In genomic region chr7:142332741-142333140, GRCm38 (mm10) we compare ENCODE assay signal across 19 mouse cellular contexts. TPM values are rescaled to one million over a fixed set of nuclear protein-coding genes. Genes with fewer than 3 reads are reported as not detected.
DNase-seq lines count a peak whose midpoint lies in the region; ATAC-seq lines count a peak whose summit lies in the region.
"Not testable (repeated sequence)": the region's sequence is repeated elsewhere in the genome, so short reads cannot be mapped to it uniquely, and the experiment has no call there.
"Had no signal": no experiment of that assay in that cellular context is flagged by ENCODE, and none has a peak within 500 bp of the region (broad histone marks: within the 10 kb centered on the region; RNA-seq: fewer than 3 reads in every experiment).

No protein-coding gene starts in this region.

- not testable (repeated sequence) for H3K9ac ChIP-seq in embryonic facial prominence, embryonic 11.5 days (replicated peaks; ENCODE audit: low read length); embryonic facial prominence, embryonic 14.5 days (ENCODE audit: low read depth, low read length); heart, embryonic 13.5 days; limb, embryonic 13.5 days; stomach, embryonic 15.5 days

- not testable (repeated sequence) for H3K27me3 ChIP-seq in embryonic facial prominence, embryonic 11.5 days (ENCODE audit: control insufficient read depth, insufficient read depth, low read length); embryonic facial prominence, embryonic 14.5 days (replicated peaks; ENCODE audit: control insufficient read depth, insufficient read depth, low read length); heart, embryonic 10.5 days (ENCODE audit: insufficient read depth, poor library complexity, severe bottlenecking); heart, embryonic 13.5 days (replicated peaks); limb, embryonic 10.5 days (ENCODE audit: low read depth, poor library complexity, severe bottlenecking); limb, embryonic 13.5 days; stomach, embryonic 15.5 days (replicated peaks)

- not testable (repeated sequence) for H3K4me1 ChIP-seq in embryonic facial prominence, embryonic 11.5 days (ENCODE audit: control insufficient read depth, insufficient read depth, low read length); embryonic facial prominence, embryonic 14.5 days (ENCODE audit: control insufficient read depth, insufficient read depth, low read length)
- H3K4me1 ChIP-seq in heart, embryonic 10.5 days: peaks cover 62% of the 10 kb centered on the region
- peaks cover 43% of the 10 kb centered on the region for H3K4me1 ChIP-seq in heart, embryonic 13.5 days
- H3K4me1 ChIP-seq in limb, embryonic 10.5 days: peaks cover 52% of the 10 kb centered on the region
- peaks cover 21% of the 10 kb centered on the region for H3K4me1 ChIP-seq in limb, embryonic 13.5 days
- peaks cover 27% of the 10 kb centered on the region; the same call in 1 of the 2 replicates for H3K4me1 ChIP-seq in stomach, embryonic 15.5 days

- 0 out of 2 replicates have a peak, but pooled peaks have one; percentile 21 for ATAC-seq in embryonic facial prominence, embryonic 11.5 days (replicated peaks; ENCODE audit: insufficient number of reproducible peaks, low FRiP score, low TSS enrichment, low read depth)
- peak; percentile 42; the same call in 1 of the 2 replicates for ATAC-seq in embryonic facial prominence, embryonic 14.5 days (ENCODE audit: low read depth)
- ATAC-seq in heart, embryonic 13.5 days (ENCODE audit: extremely low read depth, insufficient number of reproducible peaks, low FRiP score, low TSS enrichment); limb, embryonic 13.5 days (ENCODE audit: low FRiP score, low read depth); stomach, embryonic 15.5 days (ENCODE audit: insufficient read depth, low FRiP score, low read depth): not testable (repeated sequence)

- H3K36me3 ChIP-seq in embryonic facial prominence, embryonic 11.5 days (replicated peaks; ENCODE audit: control insufficient read depth, insufficient read depth, low read depth, low read length); embryonic facial prominence, embryonic 14.5 days (ENCODE audit: control insufficient read depth, insufficient read depth, low read length); heart, embryonic 10.5 days; heart, embryonic 13.5 days; limb, embryonic 10.5 days; limb, embryonic 13.5 days; stomach, embryonic 15.5 days: not testable (repeated sequence)

- H3K27ac ChIP-seq in embryonic facial prominence, embryonic 11.5 days (replicated peaks; ENCODE audit: low read depth, low read length): 0 out of 2 replicates have a peak overlapping the region, but pooled peaks have one; percentile 56
- peak overlapping the region; percentile 72 for H3K27ac ChIP-seq in embryonic facial prominence, embryonic 14.5 days (replicated peaks; ENCODE audit: low read depth, low read length)
- peak overlapping the region; percentile 83 for H3K27ac ChIP-seq in heart, embryonic 10.5 days
- peak overlapping the region; percentile 44; the same call in 1 of the 2 replicates for H3K27ac ChIP-seq in heart, embryonic 13.5 days (replicated peaks)
- peak overlapping the region; percentile 74 for H3K27ac ChIP-seq in limb, embryonic 10.5 days
- H3K27ac ChIP-seq in limb, embryonic 13.5 days: peak overlapping the region; percentile 69; the same call in 1 of the 2 replicates
- H3K27ac ChIP-seq in stomach, embryonic 15.5 days: peak overlapping the region; percentile 54; the same call in 1 of the 2 replicates

- WGBS in embryonic facial prominence, embryonic 11.5 days: 31% methylated on average over 2 of the region's 9 CpGs
- WGBS in embryonic facial prominence, embryonic 14.5 days: 31% methylated on average over 2 of the region's 9 CpGs
- WGBS in heart, embryonic 10.5 days: 47% methylated on average over 5 of the region's 9 CpGs
- WGBS in heart, embryonic 13.5 days: 65% methylated on average over 4 of the region's 9 CpGs
- WGBS in limb, embryonic 10.5 days: 30% methylated on average over 5 of the region's 9 CpGs
- WGBS in limb, embryonic 13.5 days: 31% methylated on average over 5 of the region's 9 CpGs
- WGBS in stomach, embryonic 15.5 days: 63% methylated on average over 6 of the region's 9 CpGs

- not testable (repeated sequence) for H3K4me2 ChIP-seq in embryonic facial prominence, embryonic 11.5 days (ENCODE audit: low read depth, low read length); embryonic facial prominence, embryonic 14.5 days (ENCODE audit: low read depth, low read length); heart, embryonic 13.5 days; limb, embryonic 13.5 days (replicated peaks); stomach, embryonic 15.5 days

- H3K4me3 ChIP-seq in embryonic facial prominence, embryonic 11.5 days (ENCODE audit: low read depth, low read length); embryonic facial prominence, embryonic 14.5 days (ENCODE audit: low read depth, low read length); heart, embryonic 10.5 days; heart, embryonic 13.5 days; limb, embryonic 10.5 days; limb, embryonic 13.5 days; stomach, embryonic 15.5 days (replicated peaks): not testable (repeated sequence)

- not testable (repeated sequence) for H3K9me3 ChIP-seq in embryonic facial prominence, embryonic 11.5 days (replicated peaks; ENCODE audit: control insufficient read depth, low read length); embryonic facial prominence, embryonic 14.5 days (ENCODE audit: control insufficient read depth, low read length); heart, embryonic 10.5 days; heart, embryonic 13.5 days; limb, embryonic 10.5 days (replicated peaks); limb, embryonic 13.5 days; stomach, embryonic 15.5 days

- DNase-seq in embryonic facial prominence, embryonic 11.5 days (ENCODE audit: low spot score); embryonic facial prominence, embryonic 14.5 days (ENCODE audit: low spot score); heart, embryonic 10.5 days (ENCODE audit: low spot score); limb, embryonic 10.5 days (ENCODE audit: low spot score): not testable (repeated sequence)

RNA-seq across cellular contexts. Expression of gene Krtap5-4, which starts 29.4 kb away (rescaled TPM):
- 0.20 TPM in 1 of 2 replicates, not detected in the other for polyA plus RNA-seq in embryonic facial prominence, embryonic 11.5 days (2014; fragmentation: Nextera tagmentation; extraction: Ambion mirVana)
- polyA plus RNA-seq in embryonic facial prominence, embryonic 14.5 days (2014; fragmentation: Nextera tagmentation; extraction: Ambion mirVana): not detected in 2 replicates
- 0.34 TPM in 1 of 2 replicates, not detected in the other for polyA plus RNA-seq in heart, embryonic 10.5 days (2016; fragmentation: Nextera tagmentation; extraction: Ambion mirVana)
- not detected in 2 replicates for polyA plus RNA-seq in heart, embryonic 13.5 days (2015; fragmentation: Nextera tagmentation; extraction: Ambion mirVana)
- not detected in 2 replicates for polyA plus RNA-seq in limb, embryonic 10.5 days (2016; fragmentation: Nextera tagmentation; extraction: Ambion mirVana)
- polyA plus RNA-seq in limb, embryonic 13.5 days (2015; fragmentation: Nextera tagmentation; extraction: Ambion mirVana): not detected in 2 replicates
- not detected in 2 replicates for polyA plus RNA-seq in stomach, embryonic 15.5 days (2015; fragmentation: Nextera tagmentation; extraction: Ambion mirVana)
- polyA plus RNA-seq: forebrain, embryonic 11.5 days; forebrain, embryonic 14.5 days; forebrain, postnatal 0 days; frontal cortex, adult 2 months; G1E; hindbrain, embryonic 11.5 days; hindbrain, embryonic 14.5 days; hindbrain, postnatal 0 days; inflammation-experienced regulatory T-cells, adult 6 months; intestine, postnatal 0 days; Patski had no signal

RNA-seq across cellular contexts. Expression of gene Krtap5-1, which starts 35.8 kb away (rescaled TPM):
- not detected in 2 replicates for polyA plus RNA-seq in embryonic facial prominence, embryonic 11.5 days (2014; fragmentation: Nextera tagmentation; extraction: Ambion mirVana)
- not detected in 2 replicates for polyA plus RNA-seq in embryonic facial prominence, embryonic 14.5 days (2014; fragmentation: Nextera tagmentation; extraction: Ambion mirVana)
- not detected in 2 replicates for polyA plus RNA-seq in heart, embryonic 10.5 days (2016; fragmentation: Nextera tagmentation; extraction: Ambion mirVana)
- not detected in 2 replicates for polyA plus RNA-seq in heart, embryonic 13.5 days (2015; fragmentation: Nextera tagmentation; extraction: Ambion mirVana)
- polyA plus RNA-seq in limb, embryonic 10.5 days (2016; fragmentation: Nextera tagmentation; extraction: Ambion mirVana): not detected in 2 replicates
- not detected in 2 replicates for polyA plus RNA-seq in limb, embryonic 13.5 days (2015; fragmentation: Nextera tagmentation; extraction: Ambion mirVana)
- not detected in 2 replicates for polyA plus RNA-seq in stomach, embryonic 15.5 days (2015; fragmentation: Nextera tagmentation; extraction: Ambion mirVana)
- polyA plus RNA-seq: forebrain, embryonic 11.5 days; forebrain, embryonic 14.5 days; forebrain, postnatal 0 days; frontal cortex, adult 2 months; G1E; heart, embryonic 16.5 days; hindbrain, embryonic 11.5 days; hindbrain, embryonic 14.5 days; hindbrain, postnatal 0 days; inflammation-experienced regulatory T-cells, adult 6 months; intestine, postnatal 0 days; Patski had no signal

RNA-seq across cellular contexts. Expression of gene Ifitm10, which starts 40.8 kb away (rescaled TPM):
- polyA plus RNA-seq in embryonic facial prominence, embryonic 11.5 days (2014; fragmentation: Nextera tagmentation; extraction: Ambion mirVana): 0.97 and 1.9 TPM in 2 replicates
- 3.0 and 3.3 TPM in 2 replicates for polyA plus RNA-seq in embryonic facial prominence, embryonic 14.5 days (2014; fragmentation: Nextera tagmentation; extraction: Ambion mirVana)
- 7.7 and 12.5 TPM in 2 replicates for polyA plus RNA-seq in heart, embryonic 10.5 days (2016; fragmentation: Nextera tagmentation; extraction: Ambion mirVana)
- polyA plus RNA-seq in heart, embryonic 13.5 days (2015; fragmentation: Nextera tagmentation; extraction: Ambion mirVana): 6.5 and 7.5 TPM in 2 replicates
- polyA plus RNA-seq in limb, embryonic 10.5 days (2016; fragmentation: Nextera tagmentation; extraction: Ambion mirVana): 0.53 and 0.73 TPM in 2 replicates
- 1.1 and 1.5 TPM in 2 replicates for polyA plus RNA-seq in limb, embryonic 13.5 days (2015; fragmentation: Nextera tagmentation; extraction: Ambion mirVana)
- 1.7 and 2.8 TPM in 2 replicates for polyA plus RNA-seq in stomach, embryonic 15.5 days (2015; fragmentation: Nextera tagmentation; extraction: Ambion mirVana)

RNA-seq across cellular contexts. Expression of gene Gm49369, which starts 49.7 kb away (rescaled TPM):
- polyA plus RNA-seq in embryonic facial prominence, embryonic 11.5 days (2014; fragmentation: Nextera tagmentation; extraction: Ambion mirVana): 2.0 TPM in 1 of 2 replicates, not detected in the other
- polyA plus RNA-seq in embryonic facial prominence, embryonic 14.5 days (2014; fragmentation: Nextera tagmentation; extraction: Ambion mirVana): 0.46 TPM in 1 of 2 replicates, not detected in the other
- 0.55 and 0.92 TPM in 2 replicates for polyA plus RNA-seq in heart, embryonic 10.5 days (2016; fragmentation: Nextera tagmentation; extraction: Ambion mirVana)
- 2.3 TPM in 1 of 2 replicates, not detected in the other for polyA plus RNA-seq in heart, embryonic 13.5 days (2015; fragmentation: Nextera tagmentation; extraction: Ambion mirVana)
- polyA plus RNA-seq in limb, embryonic 10.5 days (2016; fragmentation: Nextera tagmentation; extraction: Ambion mirVana): 0.63 and 1.1 TPM in 2 replicates
- not detected in 2 replicates for polyA plus RNA-seq in limb, embryonic 13.5 days (2015; fragmentation: Nextera tagmentation; extraction: Ambion mirVana)
- 0.58 TPM in 1 of 2 replicates, not detected in the other for polyA plus RNA-seq in stomach, embryonic 15.5 days (2015; fragmentation: Nextera tagmentation; extraction: Ambion mirVana)
- polyA plus RNA-seq: forebrain, embryonic 11.5 days; forebrain, embryonic 14.5 days; forebrain, postnatal 0 days; heart, embryonic 16.5 days; hindbrain, embryonic 11.5 days; hindbrain, embryonic 14.5 days; intestine, postnatal 0 days had no signal

RNA-seq across cellular contexts. Expression of gene Ctsd, which starts 55.1 kb away (rescaled TPM):
- 163 and 197 TPM in 2 replicates for polyA plus RNA-seq in embryonic facial prominence, embryonic 11.5 days (2014; fragmentation: Nextera tagmentation; extraction: Ambion mirVana)
- 342 and 350 TPM in 2 replicates for polyA plus RNA-seq in embryonic facial prominence, embryonic 14.5 days (2014; fragmentation: Nextera tagmentation; extraction: Ambion mirVana)
- polyA plus RNA-seq in heart, embryonic 10.5 days (2016; fragmentation: Nextera tagmentation; extraction: Ambion mirVana): 293 and 402 TPM in 2 replicates
- polyA plus RNA-seq in heart, embryonic 13.5 days (2015; fragmentation: Nextera tagmentation; extraction: Ambion mirVana): 443 and 485 TPM in 2 replicates
- polyA plus RNA-seq in limb, embryonic 10.5 days (2016; fragmentation: Nextera tagmentation; extraction: Ambion mirVana): 121 and 132 TPM in 2 replicates
- 228 and 241 TPM in 2 replicates for polyA plus RNA-seq in limb, embryonic 13.5 days (2015; fragmentation: Nextera tagmentation; extraction: Ambion mirVana)
- polyA plus RNA-seq in stomach, embryonic 15.5 days (2015; fragmentation: Nextera tagmentation; extraction: Ambion mirVana): 308 and 323 TPM in 2 replicates
